Mouse (Mus musculus): ENCODE measurements around the gene Tm9sf2.

DNA sequence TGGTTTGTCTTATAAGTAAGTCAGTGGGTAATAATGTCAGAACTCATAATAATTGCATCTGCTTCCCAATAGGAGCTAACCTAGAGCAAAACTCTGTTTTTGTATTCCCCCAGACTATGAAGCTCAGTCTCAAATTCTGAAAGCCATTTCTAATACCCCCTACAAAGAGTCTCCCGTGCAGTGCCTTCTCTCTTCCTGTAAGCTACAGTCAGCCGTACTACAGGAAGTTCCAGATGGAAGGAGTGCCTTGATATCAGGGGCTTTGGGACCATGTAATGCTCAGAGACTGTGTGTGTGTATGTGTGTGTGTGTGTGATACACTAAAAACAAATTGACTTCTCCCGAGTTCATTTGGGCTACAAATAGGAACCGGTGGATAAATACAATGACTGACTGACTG lies 7.3 kb upstream of the Tm9sf2 start:
- no peak for TF ChIP-seq CTCF (IDR thresholded peaks at IDR 0.05; ENCODE audit: control insufficient read depth, insufficient read depth, insufficient replicate concordance, low read depth, low read length)
- no peak for TF ChIP-seq POLR2A (IDR thresholded peaks at IDR 0.05; ENCODE audit: control insufficient read depth, low read depth, low read length)

Data from testis, adult 2 months (tissue).